Mouse (Mus musculus) stomach, postnatal 0 days (tissue): ENCODE results near the gene Dnmt3a.

ENCODE experiments used
- CTCF ChIP-seq: IDR thresholded peaks from 2 replicates; pipeline ENCODE4 v1.5.1; 2016; ENCODE audit warnings: antibody characterized with exemption, low read depth, mild to moderate bottlenecking, moderate library complexity
- EP300 ChIP-seq: optimal IDR thresholded peaks from 2 replicates; pipeline ENCODE3; 2016; ENCODE audit warnings: antibody characterized with exemption

GRCm38 (mm10) chr12:3838009-3838408 is 32.2 kb downstream of the Dnmt3a start:
- TF ChIP-seq CTCF: no peak
- no peak for TF ChIP-seq EP300
